Mouse (Mus musculus) adrenal gland, postnatal 36 days (tissue): ENCODE measurements around the gene Nectin1. TPM values are rescaled to one million over a fixed set of nuclear protein-coding genes. Genes with fewer than 3 reads are reported as not detected.
A peak's percentile ranks its signal among the peaks of the same experiment; 100 is the strongest.

Experiments
- DNase-seq, 2 experiments: peaks; one replicate each; pipeline ENCODE4 v3.0.0; 2021; ENCODE audit warnings: mixed read lengths in 1 of 2
- long read RNA-seq, 2 experiments: library from polyadenylated mRNA; stranded (forward); transcript quantifications; one replicate each; pipeline ENCODE4 v2.0.0; 2021; ENCODE audit warnings: borderline sequencing depth in 2 of 2
- total RNA-seq, 2 experiments: library from RNA; stranded (reverse); gene quantifications; 2 replicates each; pipeline ENCODE4 v1.2.3; 2021

Nectin1 gene
- 10 to 100 TPM; 25.1 to 37.1 TPM for total RNA-seq
- long read RNA-seq, experiment 1, full-length matches to known transcripts: 1 of 6 reads
- long read RNA-seq, experiment 1, partial matches to known transcripts: 0 of 6 reads
- long read RNA-seq, experiment 1, other reads (novel, unspliced or antisense): 5 of 6 reads
- long read RNA-seq, experiment 2, full-length matches to known transcripts: 1 of 2 reads
- long read RNA-seq, experiment 2, partial matches to known transcripts: 0 of 2 reads
- long read RNA-seq, experiment 2, other reads (novel, unspliced or antisense): 1 of 2 reads

DNA sequence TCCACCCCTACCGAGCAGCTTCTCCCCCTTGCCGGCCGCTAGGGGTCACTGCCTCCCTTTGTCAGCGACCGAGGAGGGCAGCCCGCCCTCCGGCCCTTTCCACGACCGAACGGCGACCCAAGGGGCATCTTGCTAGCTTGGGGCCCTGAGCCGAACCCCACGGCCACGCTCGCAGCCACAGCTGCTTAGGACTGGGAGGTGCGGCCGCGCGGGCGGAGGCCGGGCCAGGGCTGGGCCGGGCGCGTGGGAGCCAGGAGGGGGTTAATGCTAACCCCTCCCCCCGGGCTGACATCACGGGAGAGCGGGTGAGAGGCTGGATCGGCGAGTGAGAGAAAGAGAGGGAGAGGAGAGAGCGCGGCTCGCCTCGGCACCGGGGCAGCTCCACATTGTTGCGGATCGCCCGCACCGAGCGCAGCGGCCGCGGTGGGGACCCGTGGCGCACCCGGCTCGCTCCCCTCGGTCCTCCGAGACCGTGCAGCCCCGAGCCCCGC is at the start of gene Nectin1:
Gene Nectin1, plus strand, starts transcription at position 338 of the 491 bp plus-strand sequence.
- peak; percentile 92 to 95 for DNase-seq

DNA sequence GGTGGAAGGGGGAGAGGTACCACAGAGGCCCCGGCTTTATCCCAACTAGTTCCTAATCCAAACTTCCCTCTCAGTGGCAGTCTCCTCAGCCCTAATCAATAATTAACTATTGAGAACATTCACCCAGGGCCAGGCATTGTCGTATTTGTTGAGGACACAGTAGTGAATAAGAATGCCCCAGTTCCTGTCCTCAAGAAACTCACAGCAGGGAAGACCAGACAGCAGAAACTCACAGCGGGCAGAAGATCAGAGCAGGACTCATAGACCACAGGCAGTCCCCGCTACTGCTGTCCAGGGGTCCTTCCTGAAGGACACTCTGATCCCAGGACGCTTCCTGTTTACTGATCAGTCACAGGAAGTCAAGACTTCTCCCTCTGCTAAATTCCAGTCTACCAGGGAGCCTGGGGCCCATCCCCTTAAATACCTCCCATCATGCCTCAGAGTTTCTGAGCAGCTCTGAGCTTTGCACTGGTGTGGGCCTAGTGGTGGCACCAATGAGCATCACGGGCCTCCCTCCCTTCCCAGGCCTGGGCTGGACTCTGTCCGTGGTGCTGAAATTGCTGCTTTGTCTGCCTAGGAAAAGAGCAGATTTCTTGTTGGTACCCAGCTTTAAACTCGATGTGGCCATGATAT is 45.6 kb upstream of the Nectin1 start:
- DNase-seq: peak; percentile 80 to 87

DNA sequence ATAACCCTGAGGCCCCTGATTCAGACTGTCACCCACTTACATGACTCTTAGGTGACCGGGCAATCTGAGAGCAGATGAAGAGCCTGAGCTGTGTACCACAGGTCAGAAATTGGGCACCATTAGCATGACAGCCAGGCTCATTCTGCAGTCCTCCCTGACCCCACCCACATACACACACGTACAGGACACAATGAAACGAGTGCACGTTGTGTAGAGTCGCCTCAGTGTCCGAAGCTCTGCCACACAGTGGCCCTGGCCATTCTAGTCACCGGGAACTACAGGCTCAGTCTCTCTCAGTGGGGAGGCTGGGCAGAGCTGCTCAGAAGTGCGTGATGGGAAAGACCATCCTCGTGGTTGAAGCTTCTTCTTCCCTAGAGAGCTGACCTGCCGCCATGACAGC is 44.9 kb upstream of the Nectin1 start:
- DNase-seq: no peak

DNA sequence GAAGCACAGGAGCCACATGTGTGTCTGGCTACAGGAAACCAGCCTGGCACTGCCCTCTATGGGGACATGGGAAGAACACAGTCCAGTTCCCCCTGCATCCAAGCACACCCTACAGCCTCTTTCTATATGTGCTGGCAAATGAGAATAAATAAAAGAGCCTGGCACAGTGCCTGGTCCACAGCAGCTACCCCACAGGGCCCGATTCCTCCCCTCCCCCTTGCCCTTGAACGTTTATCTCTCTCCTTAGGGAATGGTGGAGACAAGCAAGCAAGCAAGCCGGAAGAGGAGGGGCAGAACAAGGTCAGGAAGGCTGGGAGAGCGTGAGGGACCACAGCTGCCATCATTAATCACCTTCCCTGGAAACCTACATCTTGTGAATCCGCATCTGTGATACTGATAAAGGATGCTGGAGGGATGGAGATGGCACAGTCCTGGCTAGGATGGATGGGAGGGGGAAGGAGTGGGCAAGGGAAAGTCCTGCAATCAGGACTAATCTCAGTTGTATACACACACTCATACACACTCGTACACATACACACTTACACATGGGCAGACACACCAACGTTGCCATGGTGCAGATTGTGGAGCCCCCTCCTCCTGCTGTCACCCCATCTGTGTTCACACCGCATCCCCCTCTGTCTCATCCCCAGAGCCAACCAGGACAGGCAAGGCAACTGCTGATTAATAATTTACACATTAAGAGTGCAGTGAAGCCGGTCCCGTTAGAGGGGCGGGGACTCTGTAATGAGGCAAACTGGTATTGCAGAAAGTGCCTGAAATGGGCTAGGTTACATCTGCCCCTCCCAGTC is 44.2 kb upstream of the Nectin1 start:
- DNase-seq: no peak

DNA sequence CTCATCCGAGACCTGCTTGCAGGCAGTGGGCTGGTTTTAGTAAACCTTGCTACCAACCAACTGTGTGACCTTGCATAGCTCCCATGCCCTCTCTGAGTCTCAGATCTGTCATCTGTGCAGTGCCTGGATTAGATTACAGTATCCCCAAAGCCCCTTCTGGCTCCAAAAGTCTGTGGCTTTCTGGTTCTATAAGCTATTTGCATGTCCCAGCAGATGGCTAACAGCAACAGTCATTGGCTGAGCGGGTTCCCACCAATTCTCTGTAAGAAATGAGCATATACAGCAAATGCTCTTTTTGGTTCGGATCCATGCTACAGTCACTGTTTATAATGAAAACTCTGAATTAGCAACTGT is 43.6 kb upstream of the Nectin1 start:
- no peak for DNase-seq

DNA sequence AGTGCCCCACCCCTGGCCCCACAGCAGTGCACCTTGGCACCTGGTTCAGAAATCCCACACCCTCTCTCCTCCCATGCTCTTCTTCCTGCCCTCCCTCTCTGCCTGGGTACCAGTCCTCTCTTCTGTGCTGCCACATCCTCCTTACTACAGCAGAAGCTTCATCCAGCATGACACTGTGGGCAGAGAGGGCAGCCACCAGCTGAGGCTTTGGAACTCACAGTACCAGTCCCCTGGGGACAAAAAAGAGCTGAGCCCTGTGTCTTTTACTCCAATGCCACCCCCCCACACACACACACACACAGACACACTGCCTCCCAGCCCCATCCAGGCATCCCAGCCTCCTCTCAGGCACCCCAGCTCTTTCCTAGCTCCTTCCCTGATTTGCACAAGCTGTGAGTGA is 42.0 kb upstream of the Nectin1 start:
- DNase-seq: no peak

DNA sequence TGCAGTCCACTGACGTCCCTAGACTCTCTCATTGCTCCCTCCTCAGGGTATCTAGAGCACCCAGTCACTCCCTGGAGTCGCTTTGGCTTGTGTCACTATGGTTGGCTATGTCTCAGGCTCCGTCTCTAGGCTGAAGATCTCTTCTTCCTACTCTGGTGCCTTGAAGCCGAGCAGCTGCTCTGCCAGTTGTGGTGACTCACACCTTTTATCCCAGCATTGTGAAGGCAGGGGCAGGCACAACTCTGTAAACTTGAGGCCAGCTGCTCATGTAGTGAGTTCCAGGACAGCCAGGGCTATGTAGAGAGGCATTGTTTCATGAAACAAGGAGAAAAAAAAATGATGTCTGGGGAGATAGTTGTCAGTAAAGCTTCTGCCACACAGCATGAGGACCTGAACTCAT is 36.2 kb upstream of the Nectin1 start:
- DNase-seq: peak; percentile 32 to 33

DNA sequence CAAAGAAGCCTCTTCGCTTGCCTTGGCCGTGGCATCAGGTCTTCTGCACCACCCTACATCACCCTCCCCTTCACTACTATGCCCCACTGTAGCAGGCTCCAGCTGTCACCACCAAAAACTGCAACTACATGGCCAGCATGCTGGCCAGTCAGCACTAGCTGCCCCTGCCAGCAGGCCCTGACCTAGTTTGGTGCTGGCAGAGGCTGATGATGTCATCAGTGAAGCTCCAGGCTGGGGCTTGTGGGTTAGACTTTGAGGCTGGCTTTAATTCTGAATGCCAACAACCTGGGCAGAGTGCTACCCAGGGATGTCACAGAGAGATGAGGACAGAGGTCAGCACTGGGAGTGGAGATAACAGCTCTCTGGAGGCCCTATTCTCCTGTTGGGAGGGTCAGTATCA is 35.1 kb upstream of the Nectin1 start:
- DNase-seq: peak; percentile 78 to 81

DNA sequence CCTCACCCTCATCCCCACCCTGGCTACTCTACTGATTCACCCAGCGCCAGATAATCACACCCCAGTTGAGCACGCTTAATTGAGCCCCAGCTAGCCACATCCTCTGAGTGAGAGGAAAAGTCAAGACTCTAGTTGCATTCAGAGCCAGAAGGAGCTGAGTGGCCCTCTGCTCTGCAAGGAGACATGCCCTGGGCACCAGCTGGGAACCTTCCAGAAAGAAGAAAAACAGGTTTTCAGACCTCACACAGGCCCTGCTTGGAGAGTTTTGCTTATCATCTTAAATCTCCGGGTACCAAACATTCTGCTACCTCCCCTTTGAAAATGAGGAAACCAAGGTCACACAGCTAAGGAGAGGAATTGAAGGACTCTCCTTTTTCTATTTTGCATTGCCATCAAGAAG is 30.4 kb upstream of the Nectin1 start:
- no peak for DNase-seq

DNA sequence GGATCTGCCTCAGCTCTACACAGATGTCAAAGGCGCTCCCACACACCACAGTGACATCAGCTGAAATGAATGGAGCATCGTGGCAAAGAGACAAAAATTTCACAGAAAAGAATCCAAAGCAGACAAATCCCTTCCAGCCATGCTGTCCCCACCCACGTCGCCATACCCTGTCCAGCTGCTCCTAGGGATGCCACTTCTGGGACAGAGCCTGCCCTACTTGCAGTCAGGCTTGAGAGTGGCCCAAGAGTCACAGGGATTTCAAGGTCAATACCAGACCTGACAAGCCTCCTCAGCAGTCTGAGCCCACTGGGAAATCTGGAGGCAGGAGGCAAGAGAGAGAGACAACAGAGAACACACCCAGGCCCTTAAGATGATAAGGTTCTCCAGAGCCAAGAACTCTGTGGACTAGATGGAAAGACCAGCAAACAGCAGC is 24.4 kb upstream of the Nectin1 start:
- DNase-seq: no peak

DNA sequence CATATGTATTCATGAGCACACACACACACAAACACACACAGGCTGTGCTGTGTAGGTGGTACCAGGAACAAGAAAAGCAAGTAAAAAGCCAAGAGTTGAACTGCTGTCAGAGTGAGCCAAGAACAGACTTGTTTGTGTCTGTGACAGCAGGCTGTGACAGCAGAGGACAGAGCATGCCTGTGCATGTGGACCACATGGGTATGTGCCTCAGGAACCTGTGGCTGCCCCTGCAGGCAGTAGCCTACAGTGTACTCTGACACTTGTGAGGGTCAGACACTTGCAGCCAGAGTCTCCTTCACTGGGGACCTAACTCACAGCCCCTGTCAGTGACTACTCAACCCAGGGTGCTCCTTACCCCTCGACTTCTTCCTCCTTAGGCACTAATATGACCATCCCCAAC is 23.7 kb upstream of the Nectin1 start:
- no peak for DNase-seq

DNA sequence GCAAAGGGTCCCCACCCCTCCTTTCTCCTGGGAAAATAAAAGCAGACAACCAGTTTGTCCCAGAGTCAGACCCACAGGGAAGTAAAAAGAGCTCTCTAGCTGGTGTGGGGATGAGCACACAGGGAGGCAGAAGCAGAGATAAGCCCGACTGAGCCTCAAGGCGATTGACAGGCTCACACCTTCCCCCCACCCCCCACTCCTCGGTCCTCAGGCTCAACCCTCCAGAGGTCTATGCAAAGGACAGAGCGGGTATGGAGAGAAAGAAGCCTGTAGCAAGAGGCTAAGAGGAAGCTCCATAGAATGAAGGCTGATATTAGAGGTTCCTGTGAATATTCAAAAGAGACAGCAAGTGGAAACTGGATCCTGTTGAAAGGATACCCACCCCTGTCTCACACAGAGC is 19.7 kb upstream of the Nectin1 start:
- DNase-seq: no peak

DNA sequence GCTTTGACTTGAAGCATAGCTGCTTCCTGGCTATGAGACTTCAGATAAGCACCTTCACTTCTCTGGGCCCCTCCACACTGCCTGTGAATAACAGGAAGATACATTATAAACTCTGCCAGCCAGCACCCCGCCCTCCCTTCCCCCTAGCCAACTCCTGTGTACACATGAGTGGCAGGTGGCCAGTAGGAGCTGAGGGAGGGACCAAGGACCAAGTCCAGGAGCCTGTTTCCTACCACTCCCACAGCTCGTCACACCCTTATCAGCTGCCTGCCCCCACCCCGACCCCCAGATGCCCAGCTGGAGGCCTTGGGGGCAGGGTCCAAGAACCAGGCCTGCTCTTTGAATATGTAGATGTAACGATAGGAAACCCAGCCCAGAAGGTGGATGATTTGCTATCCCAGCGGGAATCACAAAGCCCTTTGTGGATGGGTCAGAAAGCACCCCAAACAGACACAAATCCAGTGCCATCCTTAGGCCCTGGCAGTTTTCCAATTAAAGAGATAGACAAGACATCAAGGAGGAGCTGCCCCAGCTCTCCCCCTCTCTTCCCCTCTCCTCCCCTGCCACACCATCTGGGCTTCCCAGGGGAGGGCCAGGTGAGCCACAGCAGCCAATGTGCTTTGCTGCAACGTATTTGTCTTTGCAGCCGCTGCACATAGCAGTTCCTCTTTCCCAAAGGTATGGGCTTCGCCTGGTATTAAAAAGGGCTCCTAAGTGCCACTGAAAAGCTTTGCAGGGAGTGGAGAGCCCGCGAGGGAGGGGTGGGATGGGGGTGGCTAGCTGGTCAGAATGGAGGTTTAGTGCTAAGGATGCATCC is 14.1 kb upstream of the Nectin1 start:
- DNase-seq: no peak

DNA sequence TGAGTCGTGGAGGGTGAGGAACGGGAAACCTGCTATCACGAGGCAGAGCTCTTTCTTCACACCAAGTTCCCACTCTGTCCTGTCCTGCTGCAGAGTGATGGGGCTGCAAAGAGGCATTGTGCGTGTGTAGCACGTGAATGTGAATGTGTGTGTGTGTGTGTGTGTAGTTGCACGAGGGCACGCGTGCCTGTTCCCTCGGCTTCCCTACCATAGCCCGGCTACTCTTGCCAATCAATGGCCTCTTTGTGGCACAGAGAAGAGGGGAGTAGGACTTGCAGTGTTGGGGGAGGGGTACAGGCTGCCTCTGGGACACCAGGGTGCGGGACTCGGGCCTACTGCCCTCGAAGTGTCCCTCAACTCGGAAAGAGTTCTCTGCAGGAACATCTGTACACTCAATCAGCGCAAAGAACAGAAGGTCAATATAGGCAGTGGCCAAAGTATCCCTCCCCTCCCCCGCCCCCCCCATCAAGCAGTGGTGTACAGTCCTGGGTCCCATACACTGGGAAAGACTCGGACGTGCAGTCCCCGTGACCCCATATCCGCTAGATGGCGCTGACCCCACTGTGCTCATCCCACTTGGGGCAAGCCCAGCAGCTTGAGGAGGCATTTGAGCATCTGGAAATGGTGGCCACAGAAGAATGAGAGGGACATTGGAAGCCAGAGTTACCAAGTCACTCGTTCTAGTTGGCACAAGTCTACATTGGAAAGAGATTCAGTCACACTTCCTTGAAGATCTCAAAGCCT is 13.3 kb upstream of the Nectin1 start:
- peak; percentile 74 to 81 for DNase-seq

DNA sequence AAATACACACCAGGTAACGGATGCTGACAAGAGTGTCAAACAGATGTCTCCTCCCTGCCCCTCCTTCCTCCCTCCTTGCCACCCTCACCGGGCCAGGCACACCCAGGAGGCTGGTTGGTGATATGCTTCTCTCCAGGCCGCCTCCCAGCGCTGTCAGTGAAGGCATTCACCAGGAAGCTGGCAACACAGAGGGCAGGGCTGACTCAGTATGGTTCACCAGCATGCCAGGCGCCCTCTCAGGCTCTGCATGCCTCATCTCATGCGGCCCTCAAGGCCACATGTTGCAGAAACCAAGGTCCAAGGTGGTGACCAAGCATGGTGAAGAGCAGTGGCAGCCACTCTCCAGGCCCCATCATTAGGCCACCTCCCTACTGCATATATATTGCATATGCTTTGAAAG is 11.9 kb upstream of the Nectin1 start:
- peak; percentile 74 to 84 for DNase-seq

DNA sequence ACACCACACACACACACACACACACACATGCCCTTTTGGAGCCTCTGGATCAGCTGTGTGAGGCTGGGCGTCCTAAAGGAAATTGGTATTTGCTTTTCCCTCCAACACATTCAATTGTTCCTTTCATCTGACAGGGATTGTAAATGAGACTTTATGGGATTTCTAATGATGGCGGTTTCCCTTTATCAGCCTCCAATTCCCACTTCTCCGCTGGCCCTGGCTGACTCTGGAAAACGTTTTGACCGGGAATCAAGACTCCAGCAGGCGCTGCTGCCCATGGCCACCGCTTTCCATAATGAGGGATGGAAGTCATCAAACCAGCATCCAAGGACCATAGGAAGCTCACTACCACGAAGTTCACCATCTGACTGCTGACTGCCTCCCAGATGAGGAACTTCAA is 11.1 kb upstream of the Nectin1 start:
- no peak for DNase-seq

DNA sequence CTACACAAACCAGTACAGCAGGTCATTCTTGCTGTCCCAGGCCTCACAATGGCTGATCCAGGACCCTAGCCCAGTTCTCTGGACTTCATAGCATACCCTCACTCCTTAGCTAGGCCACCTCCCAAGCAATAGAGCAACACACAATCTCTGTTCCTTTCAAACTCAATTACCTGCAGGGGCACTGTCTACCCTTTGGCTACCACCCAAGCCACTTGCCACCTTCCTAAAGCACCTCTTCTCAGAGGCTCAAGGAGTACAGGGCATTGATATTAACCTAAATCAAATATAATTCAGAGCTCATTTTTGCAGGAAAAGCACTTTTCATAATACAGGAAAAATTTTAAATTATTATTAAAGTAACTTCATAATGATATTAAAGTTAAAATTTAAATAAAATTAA is 8.8 kb upstream of the Nectin1 start:
- no peak for DNase-seq

DNA sequence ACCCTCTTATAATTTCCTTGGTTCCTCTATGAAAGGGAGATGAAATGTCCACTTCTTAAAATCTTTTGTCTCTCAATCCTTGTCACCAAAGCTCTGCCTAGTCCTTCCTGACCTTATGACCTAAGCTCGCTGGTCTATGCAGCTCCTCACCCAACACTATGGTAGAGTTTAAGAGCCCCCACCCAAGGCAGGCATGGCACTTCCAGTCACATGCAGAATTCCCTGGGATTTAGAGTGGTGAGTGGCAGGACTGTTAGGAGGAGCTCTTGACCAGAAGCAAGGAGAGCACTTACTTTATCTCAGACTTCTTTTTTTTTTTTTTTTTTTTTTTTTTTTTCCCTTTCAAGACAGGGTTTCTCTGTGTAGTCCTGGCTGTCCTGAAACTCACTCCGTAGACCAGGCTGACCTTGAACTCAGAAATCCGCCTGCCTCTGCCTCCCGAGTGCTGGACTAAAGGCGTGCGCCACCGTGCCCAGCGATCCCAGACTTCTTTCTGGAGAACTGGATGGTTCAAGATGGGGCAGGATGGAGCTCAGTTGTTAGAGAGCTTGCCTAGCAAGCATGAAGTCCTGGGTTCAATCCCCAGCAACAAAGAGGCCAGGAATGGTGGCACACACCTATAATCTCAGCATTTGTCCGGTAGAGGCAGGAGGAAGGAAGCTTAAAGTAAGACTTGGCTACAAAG is 7.6 kb upstream of the Nectin1 start:
- DNase-seq: no peak

DNA sequence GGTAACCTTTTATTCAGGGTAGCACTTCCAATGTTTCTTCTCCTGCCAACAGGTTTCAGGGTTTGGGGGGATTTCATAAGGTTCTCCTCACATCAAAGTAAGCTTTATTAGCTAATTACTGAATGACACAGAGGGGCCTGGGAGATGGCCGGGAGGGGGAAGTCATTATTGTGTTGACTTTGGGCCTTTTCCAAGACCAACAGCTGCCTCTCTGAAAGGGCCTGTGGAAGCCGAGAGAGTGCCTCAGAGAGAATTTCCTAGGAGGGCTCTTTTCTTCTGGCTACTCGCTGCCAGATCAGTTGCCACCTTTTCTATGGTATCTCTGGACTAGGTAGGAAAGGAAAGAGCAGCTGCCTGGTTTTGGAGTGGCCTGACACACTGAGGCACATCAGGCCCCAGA is 6.5 kb upstream of the Nectin1 start:
- no peak for DNase-seq

DNA sequence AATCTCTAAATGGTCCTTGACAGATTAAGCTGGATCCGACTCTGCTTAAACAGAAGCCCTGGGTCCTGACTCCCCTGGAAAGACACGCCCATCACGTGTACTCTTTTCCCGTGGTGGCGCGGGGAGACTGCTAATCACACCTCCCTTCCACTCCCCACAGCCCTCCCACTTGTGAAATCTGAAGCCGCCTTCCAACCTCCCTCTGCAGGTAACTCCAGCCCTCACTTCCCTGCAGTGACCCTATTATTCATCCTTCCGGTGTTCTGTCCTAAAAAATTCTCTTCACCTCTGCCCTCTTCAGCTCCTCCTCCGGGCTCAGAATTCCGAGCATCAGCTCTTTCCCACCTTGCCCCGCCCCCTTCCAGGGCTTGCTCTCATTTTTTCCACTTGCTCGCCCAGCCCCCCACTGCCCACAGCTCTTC is 5.9 kb upstream of the Nectin1 start:
- DNase-seq: no peak
